Mouse (Mus musculus) CD4-positive naive resting alpha-beta T cell, adult 76 days (primary cell): ENCODE results near the gene Slc38a5. TPM values are rescaled to one million over a fixed set of nuclear protein-coding genes. Genes with fewer than 3 reads are reported as not detected.

Experiments used
- total RNA-seq: library from RNA; stranded (reverse); gene quantifications from one replicate; pipeline ENCODE4 v1.2.4, GENCODE M21; 2023

Gene Slc38a5
- 0.50 TPM for total RNA-seq

DNA sequence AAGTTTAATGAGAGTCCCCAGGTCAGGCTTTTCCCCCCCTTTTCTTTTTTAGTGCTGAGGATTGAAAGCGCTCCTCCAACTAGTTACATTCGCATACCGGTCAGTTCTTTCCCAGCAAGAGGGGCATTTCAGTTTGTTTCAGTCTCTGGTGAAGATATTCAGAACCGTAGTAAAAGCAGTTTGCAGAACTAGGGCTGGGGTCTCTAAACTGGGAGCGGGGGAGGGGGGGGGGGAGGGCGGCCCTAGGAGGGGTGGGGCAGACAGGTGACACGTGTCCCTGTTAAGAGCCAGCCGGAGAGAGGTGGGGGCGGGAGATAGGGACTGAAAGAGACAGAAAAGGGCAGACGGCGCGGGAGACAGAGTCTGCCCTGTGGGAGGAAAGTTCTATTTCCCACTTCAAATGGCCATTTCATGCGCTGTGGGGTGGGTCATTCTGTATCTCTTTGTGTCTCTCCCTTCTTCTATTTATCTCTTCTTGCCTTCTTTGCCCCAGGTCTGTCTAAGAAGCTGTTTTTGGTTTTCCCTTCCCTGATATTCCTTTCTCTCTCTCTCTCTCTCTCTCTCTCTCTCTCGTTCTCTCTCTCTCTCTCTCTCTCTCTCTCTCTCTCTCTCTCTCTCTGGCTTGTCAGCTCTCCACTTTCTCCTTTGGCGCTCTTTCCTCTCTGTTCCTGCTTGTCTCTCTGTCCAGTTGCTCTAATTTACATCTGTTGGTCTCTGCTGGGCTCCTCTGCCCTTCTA, at the start of gene Slc38a5:
Gene Slc38a5, plus strand, starts transcription at position 51 of the 738 bp plus-strand sequence.

DNA sequence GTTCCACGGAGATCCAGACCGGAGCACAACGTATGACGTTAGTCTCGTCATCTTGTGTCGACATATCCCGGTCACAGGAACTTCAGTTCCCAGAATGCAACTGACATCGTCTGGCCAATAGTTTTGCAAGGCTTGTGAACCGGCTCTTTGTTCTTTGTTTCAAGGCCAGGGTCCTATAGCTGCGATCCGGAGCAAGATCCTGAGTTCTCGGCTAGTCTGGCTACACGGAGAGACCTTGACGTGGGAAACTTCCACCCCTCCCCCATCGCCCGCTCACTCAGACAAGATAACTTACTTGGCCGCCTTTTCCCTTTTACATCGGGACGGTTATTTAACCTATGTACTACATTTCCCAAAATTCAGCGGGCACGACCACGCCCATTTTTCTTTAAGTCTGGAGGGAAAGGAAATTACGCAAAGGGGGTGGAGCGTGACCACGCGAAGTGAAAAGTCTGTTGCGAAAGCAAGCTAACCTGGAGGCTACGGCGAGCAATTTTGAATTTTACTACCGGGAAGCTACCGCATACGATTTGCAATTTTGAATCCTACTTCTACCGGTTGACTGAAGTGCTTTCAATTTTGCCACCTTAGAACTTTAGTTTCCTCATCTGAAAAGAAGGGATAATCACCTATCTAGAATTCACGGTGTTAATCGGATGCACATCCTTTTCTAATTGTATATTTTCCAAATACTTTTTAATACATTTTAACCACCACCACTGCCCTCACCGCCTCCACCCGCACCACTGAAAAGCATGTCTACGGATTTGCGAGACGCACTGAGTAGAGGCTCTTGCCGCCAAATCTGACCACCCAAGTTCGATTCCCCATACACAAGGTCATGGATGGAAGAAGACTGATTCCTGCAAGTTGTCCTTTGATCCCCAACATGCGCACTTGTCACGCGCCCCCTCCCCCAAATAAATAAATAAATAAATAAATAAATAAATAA, 18.3 kb upstream of the Slc38a5 start, which contains the start of gene Ftsj1:
Gene Ftsj1, minus strand, starts transcription at position 73 of the 952 bp plus-strand sequence.

DNA sequence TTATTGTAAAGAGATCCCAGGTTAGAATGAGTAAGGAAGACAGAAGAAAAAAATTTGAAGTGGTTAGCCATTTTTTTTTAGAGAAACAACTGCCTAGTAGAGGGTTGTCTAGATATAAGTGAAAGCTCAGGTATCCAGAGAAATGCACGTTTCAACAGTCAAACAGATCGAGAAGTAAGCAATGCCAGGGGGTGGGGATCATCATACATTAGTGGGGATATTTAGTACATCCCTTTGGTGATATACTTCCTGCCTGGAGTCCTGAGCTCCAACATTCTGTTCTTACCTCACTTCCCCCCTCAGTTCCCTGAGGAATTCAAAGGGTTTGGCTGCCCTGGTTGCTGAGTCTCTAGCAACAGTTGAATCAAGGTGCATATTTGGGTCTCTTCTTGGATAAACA, 56.2 kb downstream of the Slc38a5 start, which contains the start of gene Ssxb10:
Gene Ssxb10, plus strand, starts transcription at position 301 of the 400 bp plus-strand sequence.

Other genes with a start within 250 kb of the Slc38a5 start
- gene Suv39h1, start 196.4 kb upstream of the Slc38a5 start, total RNA-seq = 27.5 TPM
- 98.2 TPM for gene Was, start 180.6 kb upstream of the Slc38a5 start, total RNA-seq
- gene Wdr13, start 138.2 kb upstream of the Slc38a5 start, total RNA-seq = 42.6 TPM
- 573 TPM for gene Rbm3, start 125.3 kb upstream of the Slc38a5 start, total RNA-seq
- gene Tbc1d25, start 95.0 kb upstream of the Slc38a5 start, total RNA-seq = 13.6 TPM
- 30.0 TPM for gene Ebp, start 77.6 kb upstream of the Slc38a5 start, total RNA-seq
- gene Porcn, start 64.6 kb upstream of the Slc38a5 start, total RNA-seq = not detected
- 14.7 TPM for gene Ftsj1, start 18.7 kb upstream of the Slc38a5 start, total RNA-seq
- not detected for gene Ssxb10, start 56.3 kb downstream of the Slc38a5 start, total RNA-seq
- not detected for gene Ssxb9, start 95.8 kb downstream of the Slc38a5 start, total RNA-seq
- gene Ssxb1, start 142.2 kb downstream of the Slc38a5 start, total RNA-seq = not detected
- not detected for gene Ssxb2, start 190.6 kb downstream of the Slc38a5 start, total RNA-seq